Mouse (Mus musculus): Measurements from ENCODE around the gene Sfswap. TPM values are rescaled to one million over a fixed set of nuclear protein-coding genes. Genes with fewer than 3 reads are reported as not detected.
"Not testable (repeated sequence)": the region's sequence is repeated elsewhere in the genome, so short reads cannot be mapped to it uniquely, and the experiment has no call there.

Gene Sfswap
- polyA plus RNA-seq (2016; fragmentation: Nextera tagmentation; extraction: Ambion mirVana): 62.8 and 65.6 TPM in 2 replicates

GRCm38 (mm10) chr5:129500722-129501634, at the start of gene Sfswap:
TSS of gene Sfswap (plus strand) at chr5:129501221.
- H3K4me1 ChIP-seq: peaks cover 20% of the 10 kb centered on the region
- ATAC-seq (ENCODE audit: low FRiP score): peak; percentile 77
- peaks cover 16% of the 10 kb centered on the region for H3K36me3 ChIP-seq (replicated peaks)
- H3K4me3 ChIP-seq (replicated peaks): peak within 1 kb of the TSS; percentile 98
- H3K9ac ChIP-seq: peak within 1 kb of the TSS; percentile 93
- no peaks in the 10 kb centered on the region for H3K9me3 ChIP-seq
- H3K27me3 ChIP-seq: peaks cover 10% of the 10 kb centered on the region; the same call in 1 of the 2 replicates
- WGBS: under 1% methylated on average over 66 of the region's 66 CpGs
- H3K4me2 ChIP-seq: peak within 1 kb of the TSS; percentile 98
- peak within 1 kb of the TSS; percentile 74 for H3K27ac ChIP-seq

DNA sequence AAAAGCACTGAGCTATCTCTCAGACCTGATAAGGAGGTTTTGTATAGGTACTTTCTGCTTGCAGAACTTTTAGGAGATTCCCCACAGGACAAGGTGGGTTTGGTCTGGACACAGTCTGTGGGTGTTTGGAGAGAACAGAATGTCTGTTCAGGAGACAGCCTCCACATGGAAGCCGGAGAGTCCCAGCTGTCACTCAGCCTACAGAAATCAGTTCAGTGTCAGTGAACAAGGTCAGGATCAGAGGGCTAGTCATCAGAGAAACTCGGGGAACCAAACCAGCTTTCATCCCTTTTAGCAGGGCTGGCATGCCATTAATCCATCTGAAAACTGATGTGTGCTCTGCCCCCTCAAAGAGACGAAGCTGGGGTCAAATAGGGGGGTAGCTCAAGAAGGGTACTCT, 48.5 kb upstream of the Sfswap start:
- Histone ChIP-seq H3K27me3 (0 out of 2 replicates have a peak, but pooled peaks cover 4% of the 10 kb centered on the region), H3K4me3 (replicated peaks) (no peak overlapping the region), H3K9ac (no peak overlapping the region), H3K9me3 (no peaks in the 10 kb centered on the region), H3K4me2 (no peak overlapping the region), H3K36me3 (replicated peaks) (no peaks in the 10 kb centered on the region), H3K27ac (no peak overlapping the region), H3K4me1 (peaks cover 19% of the 10 kb centered on the region)
- WGBS: 35% methylated on average over 3 of the region's 3 CpGs
- no peak for ATAC-seq (ENCODE audit: low FRiP score)

- Histone ChIP-seq H3K36me3 (replicated peaks) (no peaks in the 10 kb centered on the region), H3K4me1 (peaks cover 36% of the 10 kb centered on the region), H3K4me2 (peak overlapping the region; percentile 29), H3K4me3 (replicated peaks) (no peak overlapping the region), H3K27me3 (0 out of 2 replicates have a peak, but pooled peaks cover 9% of the 10 kb centered on the region), H3K9ac (peak overlapping the region; percentile 7; the same call in 1 of the 2 replicates), H3K9me3 (no peaks in the 10 kb centered on the region), H3K27ac (peak overlapping the region; percentile 57)
- WGBS: 14% methylated on average over 13 of the region's 13 CpGs
- ATAC-seq (ENCODE audit: low FRiP score): peak; percentile 86
Measured at GRCm38 (mm10) chr5:129454802-129455528, 46.1 kb upstream of the Sfswap start.

- Histone ChIP-seq H3K9me3 (no peaks in the 10 kb centered on the region), H3K4me3 (replicated peaks) (no peak overlapping the region), H3K27ac (0 out of 2 replicates have a peak overlapping the region, but pooled peaks have one; percentile 53), H3K36me3 (replicated peaks) (no peaks in the 10 kb centered on the region), H3K4me1 (peaks cover 36% of the 10 kb centered on the region), H3K27me3 (0 out of 2 replicates have a peak, but pooled peaks cover 9% of the 10 kb centered on the region), H3K4me2 (peak overlapping the region; percentile 29), H3K9ac (no peak overlapping the region)
- WGBS: 11% methylated on average over 2 of the region's 2 CpGs
- peak; percentile 42 for ATAC-seq (ENCODE audit: low FRiP score)
Measured at GRCm38 (mm10) chr5:129455529-129455896, 45.5 kb upstream of the Sfswap start.

DNA sequence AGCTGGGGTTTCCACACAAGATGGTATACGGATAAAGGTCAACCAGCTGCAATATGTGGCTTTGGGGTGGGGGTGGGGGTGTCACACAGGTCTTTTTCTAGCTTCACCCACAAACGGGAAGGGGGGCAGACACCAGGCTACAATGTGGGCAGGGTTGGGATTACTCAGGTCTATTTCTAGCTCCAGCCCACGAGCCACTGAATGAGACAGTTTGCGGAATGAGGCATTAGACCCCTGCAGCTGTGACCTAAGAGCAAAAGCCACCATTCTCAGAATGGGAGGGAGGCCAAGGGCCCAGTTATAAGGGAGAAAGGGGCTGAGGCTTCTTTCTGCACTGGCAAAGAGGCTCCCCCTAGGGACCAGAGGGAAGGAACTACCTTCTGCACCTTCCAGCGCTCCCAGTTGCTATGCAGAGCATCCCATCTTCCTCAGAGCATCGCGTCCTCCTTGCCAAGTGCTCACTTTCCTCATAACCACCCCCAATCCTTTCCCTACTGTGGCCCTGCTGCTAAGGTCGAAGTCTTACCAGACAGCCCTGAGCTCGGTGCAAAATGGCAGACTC, 44.4 kb upstream of the Sfswap start:
- Histone ChIP-seq H3K36me3 (replicated peaks) (no peaks in the 10 kb centered on the region), H3K4me2 (no peak overlapping the region), H3K9ac (no peak overlapping the region), H3K27me3 (0 out of 2 replicates have a peak, but pooled peaks cover 9% of the 10 kb centered on the region), H3K27ac (no peak overlapping the region), H3K9me3 (no peaks in the 10 kb centered on the region), H3K4me1 (peaks cover 36% of the 10 kb centered on the region), H3K4me3 (replicated peaks) (no peak overlapping the region)
- ATAC-seq (ENCODE audit: low FRiP score): no peak
- 39% methylated on average over 9 of the region's 9 CpGs for WGBS

DNA sequence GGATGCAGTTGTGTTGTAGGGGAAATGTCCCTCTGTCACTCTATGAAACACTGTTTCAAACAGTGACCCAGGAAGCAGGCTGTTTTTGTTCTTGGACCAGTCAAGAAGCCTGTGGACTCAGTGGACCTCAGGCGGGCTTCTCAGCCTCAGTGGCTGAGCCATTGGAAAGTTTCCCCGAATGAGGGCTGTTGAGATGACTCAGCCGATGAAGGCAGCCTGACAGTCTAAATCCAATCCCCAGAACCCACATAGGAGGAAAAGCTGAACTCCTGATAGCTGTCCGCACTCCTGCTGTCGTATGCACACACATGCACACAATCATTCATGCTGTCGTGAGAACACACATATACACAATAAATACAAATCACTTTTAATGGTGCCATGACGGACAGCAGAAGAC, 42.9 kb upstream of the Sfswap start:
- no peak overlapping the region for H3K4me2 ChIP-seq
- WGBS: 57% methylated on average over 7 of the region's 7 CpGs
- peaks cover 36% of the 10 kb centered on the region for H3K4me1 ChIP-seq
- H3K9ac ChIP-seq: no peak overlapping the region
- 0 out of 2 replicates have a peak, but pooled peaks cover 9% of the 10 kb centered on the region for H3K27me3 ChIP-seq
- H3K9me3 ChIP-seq: no peaks in the 10 kb centered on the region
- no peak overlapping the region for H3K4me3 ChIP-seq (replicated peaks)
- no peak for ATAC-seq (ENCODE audit: low FRiP score)
- H3K36me3 ChIP-seq (replicated peaks): no peaks in the 10 kb centered on the region
- peak overlapping the region; percentile 19; the same call in 1 of the 2 replicates for H3K27ac ChIP-seq

- WGBS: 55% methylated on average over 3 of the region's 3 CpGs
- 0 out of 2 replicates have a peak overlapping the region, but pooled peaks have one; percentile 19 for H3K27ac ChIP-seq
- no peak for ATAC-seq (ENCODE audit: low FRiP score)
- H3K36me3 ChIP-seq (replicated peaks): no peaks in the 10 kb centered on the region
- H3K4me2 ChIP-seq: no peak overlapping the region
- no peaks in the 10 kb centered on the region for H3K9me3 ChIP-seq
- peaks cover 36% of the 10 kb centered on the region for H3K4me1 ChIP-seq
- H3K27me3 ChIP-seq: 0 out of 2 replicates have a peak, but pooled peaks cover 9% of the 10 kb centered on the region
- no peak overlapping the region for H3K4me3 ChIP-seq (replicated peaks)
- no peak overlapping the region for H3K9ac ChIP-seq
Measured at GRCm38 (mm10) chr5:129458541-129458940, 42.5 kb upstream of the Sfswap start.

- H3K4me2 ChIP-seq: no peak overlapping the region
- H3K9me3 ChIP-seq: no peaks in the 10 kb centered on the region
- no peak overlapping the region for H3K27ac ChIP-seq
- peaks cover 21% of the 10 kb centered on the region for H3K4me1 ChIP-seq
- WGBS: 70% methylated on average over 11 of the region's 11 CpGs
- no peaks in the 10 kb centered on the region for H3K36me3 ChIP-seq (replicated peaks)
- no peak overlapping the region for H3K4me3 ChIP-seq (replicated peaks)
- H3K27me3 ChIP-seq: 0 out of 2 replicates have a peak, but pooled peaks cover 5% of the 10 kb centered on the region
- H3K9ac ChIP-seq: no peak overlapping the region
- no peak for ATAC-seq (ENCODE audit: low FRiP score)
Measured at GRCm38 (mm10) chr5:129460798-129461476, 40.1 kb upstream of the Sfswap start.

GRCm38 (mm10) chr5:129463648-129464047, 37.4 kb upstream of the Sfswap start:
- not testable (repeated sequence) for H3K9ac ChIP-seq; ATAC-seq (ENCODE audit: low FRiP score); H3K4me2 ChIP-seq; H3K9me3 ChIP-seq; H3K4me1 ChIP-seq; H3K27ac ChIP-seq; H3K27me3 ChIP-seq; H3K36me3 ChIP-seq (replicated peaks); H3K4me3 ChIP-seq (replicated peaks)
- 67% methylated on average over 9 of the region's 9 CpGs for WGBS

DNA sequence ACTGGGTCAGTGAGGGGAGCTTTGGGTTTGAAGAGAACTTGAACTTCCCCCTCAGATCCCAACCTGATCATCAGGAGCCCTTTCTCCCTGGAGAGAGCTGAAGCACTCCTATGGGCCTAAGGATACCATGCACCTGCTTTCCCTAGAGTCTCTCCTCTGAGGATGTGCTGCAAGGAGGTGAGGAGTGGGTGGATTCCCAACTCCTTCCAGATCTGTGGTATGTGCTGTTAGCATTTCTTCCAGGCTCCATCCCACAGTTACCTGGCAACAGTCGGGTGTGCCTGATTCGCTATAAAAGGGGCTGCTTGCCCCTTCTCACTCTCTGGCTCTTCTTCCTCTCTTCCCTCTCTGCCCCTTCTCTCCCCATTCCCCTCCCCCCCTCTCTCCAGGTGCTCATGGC, 35.2 kb upstream of the Sfswap start:
- no peak overlapping the region for H3K27ac ChIP-seq
- no peaks in the 10 kb centered on the region for H3K36me3 ChIP-seq (replicated peaks)
- H3K9me3 ChIP-seq: no peaks in the 10 kb centered on the region
- ATAC-seq (ENCODE audit: low FRiP score): no peak
- WGBS: 83% methylated on average over 2 of the region's 2 CpGs
- no peaks in the 10 kb centered on the region for H3K4me1 ChIP-seq
- no peak overlapping the region for H3K4me3 ChIP-seq (replicated peaks)
- no peak overlapping the region for H3K4me2 ChIP-seq
- H3K9ac ChIP-seq: no peak overlapping the region
- peaks cover 3% of the 10 kb centered on the region; the same call in 1 of the 2 replicates for H3K27me3 ChIP-seq

DNA sequence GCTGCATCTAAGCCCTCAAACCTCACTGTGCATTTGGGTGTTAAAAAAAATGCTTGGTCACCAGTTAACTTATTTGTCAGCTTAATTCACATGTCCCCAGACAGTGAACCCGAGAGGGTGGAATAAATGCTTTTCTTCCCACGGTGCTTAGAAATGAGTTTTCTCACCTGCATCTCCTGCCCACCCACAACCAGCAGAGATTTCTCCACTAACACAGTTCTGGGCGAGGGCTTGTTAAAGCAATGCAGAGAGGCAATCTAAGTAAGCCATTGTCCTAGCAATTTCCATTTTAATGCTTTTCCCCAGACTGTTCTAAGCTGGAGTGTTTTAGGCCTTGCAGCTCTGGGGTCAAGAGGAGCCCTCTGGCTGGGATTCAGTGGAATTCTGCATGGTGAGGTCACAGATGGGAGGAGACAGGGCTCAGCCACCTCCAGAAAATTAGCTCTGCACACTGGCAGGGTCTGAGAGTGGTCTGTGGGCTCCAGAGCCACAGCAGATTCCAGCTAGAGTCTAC, 25.4 kb upstream of the Sfswap start:
- no peak for ATAC-seq (ENCODE audit: low FRiP score)
- Histone ChIP-seq H3K27ac (no peak overlapping the region), H3K36me3 (replicated peaks) (no peaks in the 10 kb centered on the region), H3K9ac (no peak overlapping the region), H3K9me3 (no peaks in the 10 kb centered on the region), H3K4me1 (peaks cover 8% of the 10 kb centered on the region), H3K27me3 (no peaks in the 10 kb centered on the region), H3K4me2 (no peak overlapping the region), H3K4me3 (replicated peaks) (no peak overlapping the region)
- 43% methylated on average over 3 of the region's 3 CpGs for WGBS

Data from forebrain, embryonic 12.5 days (tissue).